Mouse (Mus musculus): ENCODE data around the gene Cdk12. TPM values are rescaled to one million over a fixed set of nuclear protein-coding genes. Genes with fewer than 3 reads are reported as not detected.

Gene Cdk12
- polyA plus RNA-seq, 1 experiment from 2014 or later, result 5.8 TPM

DNA sequence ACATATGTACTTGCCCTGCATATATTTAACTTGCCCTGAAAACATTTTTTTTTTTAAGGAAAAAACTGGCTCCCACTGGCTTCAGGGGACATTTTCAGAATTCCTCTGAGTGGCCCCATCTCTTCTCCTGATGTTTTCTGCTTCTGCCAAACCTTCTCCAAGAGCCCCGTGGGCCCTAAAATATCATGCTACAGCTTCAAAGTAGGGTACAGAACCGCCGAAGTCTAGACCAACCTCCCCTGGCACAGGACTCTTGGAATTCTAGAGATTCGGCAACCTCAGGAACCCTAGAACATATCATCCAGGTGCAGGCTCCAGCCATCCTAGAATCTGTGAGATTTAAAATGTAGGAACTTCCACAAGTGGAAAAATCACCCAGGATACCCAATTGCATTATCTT is 116.7 kb downstream of the Cdk12 start:
- Histone ChIP-seq H3K9ac (no peak overlapping the region), H3K4me2 (no peak overlapping the region), H3K27me3 (replicated peaks) (peaks cover 100% of the 10 kb centered on the region), H3K9me3 (no peaks in the 10 kb centered on the region), H3K36me3 (no peaks in the 10 kb centered on the region), H3K4me1 (no peaks in the 10 kb centered on the region), H3K27ac (replicated peaks) (no peak overlapping the region), H3K4me3 (no peak overlapping the region)
- 14% methylated on average over 4 of the region's 4 CpGs for WGBS
- no peak for ATAC-seq (ENCODE audit: extremely low read depth, insufficient number of reproducible peaks, low FRiP score, low TSS enrichment)

DNA sequence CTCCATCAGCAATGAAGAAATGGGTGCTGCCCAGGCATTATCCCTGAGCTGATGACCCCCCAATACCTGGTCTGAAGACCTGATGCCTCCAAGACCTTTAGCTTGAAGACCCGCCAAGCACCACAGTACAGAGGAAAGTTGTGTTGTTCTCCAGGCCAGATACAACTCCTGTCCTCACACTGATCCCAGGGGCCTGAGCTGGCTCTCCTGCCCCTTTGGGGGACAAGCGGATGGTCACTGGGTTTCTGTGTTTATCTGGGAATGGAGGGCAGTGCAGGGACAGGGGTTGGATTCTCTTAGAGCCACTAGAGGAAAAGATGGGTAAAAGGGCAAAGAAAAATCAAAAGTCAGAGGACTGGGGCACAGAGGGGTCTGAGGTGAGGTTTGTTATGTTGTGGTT is 117.1 kb downstream of the Cdk12 start:
- H3K36me3 ChIP-seq, result no peaks in the 10 kb centered on the region
- no peak for ATAC-seq (ENCODE audit: extremely low read depth, insufficient number of reproducible peaks, low FRiP score, low TSS enrichment)
- H3K27me3 ChIP-seq (replicated peaks), result peaks cover 100% of the 10 kb centered on the region
- WGBS, result 5% methylated on average over 2 of the region's 2 CpGs
- no peak overlapping the region for H3K4me2 ChIP-seq
- H3K27ac ChIP-seq (replicated peaks), result no peak overlapping the region
- H3K9ac ChIP-seq, result no peak overlapping the region
- no peaks in the 10 kb centered on the region for H3K9me3 ChIP-seq
- H3K4me1 ChIP-seq, result no peaks in the 10 kb centered on the region
- no peak overlapping the region for H3K4me3 ChIP-seq

DNA sequence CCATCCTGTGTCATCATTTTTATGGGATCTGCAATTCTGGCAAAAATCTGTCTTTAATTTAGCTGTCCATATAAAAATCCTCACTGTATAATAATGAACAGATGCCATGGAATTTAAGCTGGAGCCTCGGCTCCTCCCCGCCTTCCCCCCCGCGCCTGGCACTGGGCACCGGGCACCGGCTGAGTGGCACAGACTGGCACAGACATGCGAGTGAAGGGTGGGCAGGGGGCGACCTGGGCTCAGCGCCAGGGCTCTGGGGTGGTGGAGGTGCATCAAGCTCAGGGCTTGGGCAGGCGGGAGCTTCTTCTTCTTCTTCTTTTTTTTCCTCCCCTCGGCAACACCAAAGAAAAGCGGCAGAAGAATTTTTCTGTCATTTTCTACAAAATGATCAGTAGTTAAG is 117.5 kb downstream of the Cdk12 start:
- 10% methylated on average over 12 of the region's 12 CpGs for WGBS
- Histone ChIP-seq H3K4me1 (no peaks in the 10 kb centered on the region), H3K4me3 (no peak overlapping the region), H3K9me3 (no peaks in the 10 kb centered on the region), H3K27me3 (replicated peaks) (peaks cover 100% of the 10 kb centered on the region), H3K9ac (no peak overlapping the region), H3K27ac (replicated peaks) (no peak overlapping the region), H3K36me3 (no peaks in the 10 kb centered on the region), H3K4me2 (no peak overlapping the region)
- no peak for ATAC-seq (ENCODE audit: extremely low read depth, insufficient number of reproducible peaks, low FRiP score, low TSS enrichment)

DNA sequence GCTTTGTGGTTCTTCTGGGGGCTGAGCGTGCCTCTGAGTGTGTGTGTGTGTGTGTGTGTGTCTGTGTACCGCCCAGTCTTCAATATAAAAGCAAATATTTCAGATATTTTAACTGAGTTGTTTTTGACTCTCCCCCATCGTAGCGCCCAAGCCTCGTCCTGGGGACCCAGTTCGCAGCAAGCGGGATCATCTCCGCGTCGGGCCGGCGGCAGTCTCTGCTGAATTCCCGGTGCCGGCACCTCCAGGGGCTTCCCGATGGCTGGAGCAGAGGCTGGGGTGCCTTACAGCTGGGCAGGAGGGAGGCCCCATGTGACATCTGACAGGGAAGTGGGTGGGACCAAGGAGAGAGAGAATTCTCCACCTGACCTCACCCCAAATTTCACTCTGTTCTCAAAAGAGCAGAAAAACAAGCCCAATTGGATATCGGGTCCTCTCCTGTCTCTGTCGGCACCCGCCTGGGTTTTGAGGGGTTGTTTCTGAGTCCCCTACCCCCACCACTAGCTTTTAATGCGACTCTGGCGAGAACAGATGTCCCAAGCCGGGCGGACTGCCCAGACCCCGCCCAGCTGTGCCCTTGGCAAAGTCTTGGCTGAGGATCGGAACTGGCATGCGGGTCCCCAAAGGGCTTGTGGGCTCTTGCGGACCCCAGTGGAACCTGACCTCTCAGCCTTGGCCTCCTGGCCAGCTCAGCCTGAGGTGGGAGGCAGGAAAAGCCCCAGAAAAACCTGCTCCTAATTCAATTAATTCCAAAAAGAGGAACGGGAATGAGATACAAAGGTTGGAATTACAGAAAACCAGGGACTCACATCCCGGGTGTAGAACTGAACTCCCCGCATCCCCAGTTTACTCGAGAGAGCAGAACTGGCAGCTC is 118.2 kb downstream of the Cdk12 start:
- Histone ChIP-seq H3K27me3 (replicated peaks) (peaks cover 100% of the 10 kb centered on the region), H3K4me3 (no peak overlapping the region), H3K36me3 (no peaks in the 10 kb centered on the region), H3K27ac (replicated peaks) (no peak overlapping the region), H3K4me2 (no peak overlapping the region), H3K9ac (no peak overlapping the region), H3K4me1 (no peaks in the 10 kb centered on the region), H3K9me3 (no peaks in the 10 kb centered on the region)
- WGBS, result 1% methylated on average over 30 of the region's 30 CpGs
- ATAC-seq (ENCODE audit: extremely low read depth, insufficient number of reproducible peaks, low FRiP score, low TSS enrichment), result no peak

DNA sequence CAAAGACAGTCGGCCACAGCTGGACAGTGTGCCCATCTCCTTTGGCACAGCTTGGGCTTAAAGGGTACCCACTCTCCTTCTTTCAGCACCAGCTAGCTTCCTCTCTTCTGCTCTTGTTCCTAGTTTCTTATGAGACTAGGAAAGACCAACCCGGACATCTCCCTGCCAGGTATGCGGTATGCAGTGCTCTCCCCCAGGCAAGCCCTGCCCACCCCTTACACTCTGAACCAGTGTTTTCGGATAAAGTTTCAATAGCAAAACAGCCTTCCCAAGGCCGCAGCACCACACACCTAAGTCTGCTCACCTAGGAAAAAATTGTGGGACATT is 118.8 kb downstream of the Cdk12 start:
- 14% methylated on average over 5 of the region's 5 CpGs for WGBS
- no peak overlapping the region for H3K4me2 ChIP-seq

DNA sequence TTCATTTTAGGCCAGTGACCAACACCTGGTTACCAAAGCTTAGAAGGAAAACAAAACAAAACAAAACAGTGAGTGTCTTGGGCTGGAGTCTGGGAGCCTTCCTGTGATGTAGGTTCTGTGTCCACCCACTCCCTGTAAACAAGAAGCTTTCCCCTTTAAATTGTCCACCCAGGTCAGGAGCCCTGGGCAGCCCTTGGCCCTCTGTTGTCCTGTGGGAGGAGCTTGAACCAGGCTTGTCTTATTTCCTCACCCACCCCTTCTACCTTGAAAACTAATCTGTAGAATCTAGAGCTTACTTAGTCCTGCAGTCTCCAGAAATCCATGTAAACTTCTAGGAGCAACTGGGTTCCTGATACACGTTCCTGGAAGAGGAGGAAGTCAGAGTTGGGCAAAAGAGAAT is 119.3 kb downstream of the Cdk12 start:
- Histone ChIP-seq H3K9ac (no peak overlapping the region), H3K36me3 (no peaks in the 10 kb centered on the region), H3K27ac (replicated peaks) (no peak overlapping the region), H3K4me1 (peaks cover 4% of the 10 kb centered on the region), H3K4me2 (no peak overlapping the region), H3K27me3 (replicated peaks) (peaks cover 100% of the 10 kb centered on the region), H3K4me3 (no peak overlapping the region), H3K9me3 (no peaks in the 10 kb centered on the region)
- 15% methylated on average over 1 of the region's 1 CpGs for WGBS
- no peak for ATAC-seq (ENCODE audit: extremely low read depth, insufficient number of reproducible peaks, low FRiP score, low TSS enrichment)

More for the DNA sequence above, 118.8 kb downstream of the Cdk12 start:
- Histone ChIP-seq H3K4me3 (no peak overlapping the region), H3K4me1 (no peaks in the 10 kb centered on the region), H3K27ac (replicated peaks) (no peak overlapping the region), H3K9ac (no peak overlapping the region), H3K9me3 (no peaks in the 10 kb centered on the region), H3K36me3 (no peaks in the 10 kb centered on the region), H3K27me3 (replicated peaks) (peaks cover 100% of the 10 kb centered on the region)
- ATAC-seq (ENCODE audit: extremely low read depth, insufficient number of reproducible peaks, low FRiP score, low TSS enrichment), result no peak

DNA sequence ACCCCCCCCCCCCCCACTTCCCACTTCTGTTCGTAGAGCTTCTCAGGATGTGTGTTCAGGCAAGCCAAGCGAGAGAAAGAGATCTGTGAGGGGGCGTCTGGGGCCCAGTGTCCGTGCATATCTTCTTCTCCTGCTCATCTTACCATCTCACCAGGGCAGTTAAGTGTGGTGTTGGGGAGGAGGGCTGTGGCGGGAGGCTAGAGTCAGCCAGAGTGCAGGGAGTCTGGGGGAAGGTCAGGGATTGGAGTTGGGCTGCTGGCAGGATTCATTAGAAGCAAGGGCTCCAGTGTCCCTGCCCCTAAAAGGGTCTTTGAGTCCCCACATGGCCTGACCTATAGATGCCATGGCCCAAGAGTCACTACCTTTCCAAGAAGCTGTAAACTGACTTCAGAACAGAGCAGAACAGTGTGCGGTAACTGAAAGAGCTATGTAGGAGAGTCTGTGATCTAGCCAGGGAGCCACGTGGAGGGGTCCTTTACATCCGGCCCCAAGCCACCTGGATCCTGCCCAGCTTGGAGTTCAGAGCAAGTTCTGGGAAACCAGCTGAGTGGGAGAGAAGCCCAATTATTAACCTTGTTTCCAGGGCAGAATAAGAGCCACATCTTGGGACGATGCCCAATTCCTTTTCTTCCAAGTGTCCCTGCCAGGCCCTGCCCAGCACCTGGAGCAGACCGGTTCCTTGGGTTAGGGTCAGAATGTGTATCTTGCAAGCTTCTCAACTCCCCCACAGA is 120.4 kb downstream of the Cdk12 start:
- no peak overlapping the region for H3K27ac ChIP-seq (replicated peaks)
- no peaks in the 10 kb centered on the region for H3K9me3 ChIP-seq
- no peak overlapping the region for H3K4me3 ChIP-seq

DNA sequence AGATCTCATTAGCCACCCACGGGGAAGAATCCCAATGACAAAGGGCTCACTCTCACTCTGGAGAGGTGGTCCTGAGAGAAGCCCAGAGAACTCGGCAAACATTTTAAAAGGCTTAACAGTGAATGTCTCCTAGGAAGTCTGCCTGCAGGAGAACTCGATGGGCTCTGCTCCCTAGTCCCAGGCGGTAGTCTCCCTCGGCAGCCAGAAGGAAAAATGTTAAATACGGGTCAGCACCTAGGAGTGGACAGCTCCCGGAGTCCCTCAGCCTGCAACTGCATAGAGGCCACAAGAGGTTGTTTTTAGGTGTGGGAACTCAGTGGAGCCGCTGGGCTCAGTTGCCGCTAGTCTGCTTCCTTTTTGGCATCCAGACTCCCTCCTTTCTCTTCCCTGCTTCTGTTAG is 121.1 kb downstream of the Cdk12 start:
- no peak overlapping the region for H3K4me3 ChIP-seq
- H3K27me3 ChIP-seq (replicated peaks), result peaks cover 100% of the 10 kb centered on the region
- WGBS, result 2% methylated on average over 9 of the region's 9 CpGs
- no peak for ATAC-seq (ENCODE audit: extremely low read depth, insufficient number of reproducible peaks, low FRiP score, low TSS enrichment)
- H3K27ac ChIP-seq (replicated peaks), result no peak overlapping the region
- H3K4me2 ChIP-seq, result no peak overlapping the region
- H3K4me1 ChIP-seq, result peaks cover 21% of the 10 kb centered on the region
- H3K9me3 ChIP-seq, result no peaks in the 10 kb centered on the region
- no peaks in the 10 kb centered on the region for H3K36me3 ChIP-seq
- no peak overlapping the region for H3K9ac ChIP-seq

More for the DNA sequence above, 120.4 kb downstream of the Cdk12 start:
- 4% methylated on average over 10 of the region's 10 CpGs for WGBS
- Histone ChIP-seq H3K4me1 (peaks cover 16% of the 10 kb centered on the region), H3K36me3 (no peaks in the 10 kb centered on the region), H3K9ac (no peak overlapping the region), H3K27me3 (replicated peaks) (peaks cover 100% of the 10 kb centered on the region), H3K4me2 (no peak overlapping the region)
- ATAC-seq (ENCODE audit: extremely low read depth, insufficient number of reproducible peaks, low FRiP score, low TSS enrichment), result no peak

DNA sequence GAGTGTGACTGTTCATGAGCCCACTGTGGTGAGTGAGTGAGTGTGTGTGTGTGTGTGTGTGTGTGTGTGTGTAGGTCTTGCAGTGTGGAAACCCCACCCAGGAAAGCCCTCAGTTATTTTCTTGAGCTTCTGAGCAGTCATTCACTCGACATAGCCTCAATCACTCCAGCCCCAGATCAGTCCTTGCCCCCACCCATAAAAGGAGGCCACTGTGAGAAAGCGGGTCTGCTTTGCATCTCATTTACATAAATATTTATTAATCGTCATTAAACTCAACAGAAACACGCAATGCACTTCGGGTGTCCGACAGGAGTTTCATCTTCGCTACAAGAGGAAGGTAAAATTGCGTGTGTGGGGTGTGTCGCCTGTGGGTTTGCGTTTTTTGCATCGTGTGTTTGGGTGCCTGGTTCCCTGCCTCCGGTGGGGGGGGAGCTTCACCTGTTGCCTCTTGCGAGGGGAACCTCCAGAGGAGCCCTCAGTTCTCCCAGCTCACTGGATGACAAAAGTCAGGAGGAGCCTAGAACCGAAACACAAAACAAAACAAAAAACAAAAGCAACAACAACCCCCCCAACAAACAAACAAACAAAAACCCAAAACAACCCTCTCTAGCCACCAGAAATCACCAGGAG is 122.4 kb downstream of the Cdk12 start:
- ATAC-seq (ENCODE audit: extremely low read depth, insufficient number of reproducible peaks, low FRiP score, low TSS enrichment), result no peak
- Histone ChIP-seq H3K4me2 (no peak overlapping the region), H3K36me3 (no peaks in the 10 kb centered on the region), H3K27me3 (replicated peaks) (peaks cover 100% of the 10 kb centered on the region), H3K9ac (no peak overlapping the region), H3K9me3 (no peaks in the 10 kb centered on the region), H3K4me1 (peaks cover 21% of the 10 kb centered on the region), H3K27ac (replicated peaks) (no peak overlapping the region), H3K4me3 (no peak overlapping the region)
- WGBS, result 10% methylated on average over 14 of the region's 14 CpGs

DNA sequence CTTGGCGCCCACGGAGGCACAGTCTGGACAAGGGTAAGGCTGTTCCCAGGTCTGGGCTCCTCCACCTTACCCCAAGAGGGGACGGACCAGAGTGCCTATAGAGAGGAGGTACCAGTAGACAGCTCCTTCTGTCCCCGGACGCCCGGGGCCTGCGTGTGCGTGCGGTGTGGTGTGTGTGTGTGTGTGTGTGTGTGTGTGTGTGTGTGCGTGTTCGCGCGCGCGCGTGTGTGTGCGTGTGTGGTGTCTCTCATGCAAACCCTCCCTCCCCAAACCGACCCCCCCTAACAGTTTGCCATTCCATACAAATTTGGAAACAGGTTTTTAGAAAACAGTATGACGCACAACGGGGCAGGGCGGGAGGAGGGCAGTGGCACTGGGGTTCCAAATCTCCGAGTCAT is 123.0 kb downstream of the Cdk12 start:
- Histone ChIP-seq H3K36me3 (no peaks in the 10 kb centered on the region), H3K27ac (replicated peaks) (no peak overlapping the region), H3K4me3 (no peak overlapping the region), H3K9me3 (no peaks in the 10 kb centered on the region), H3K9ac (no peak overlapping the region), H3K27me3 (replicated peaks) (peaks cover 100% of the 10 kb centered on the region), H3K4me1 (peaks cover 21% of the 10 kb centered on the region), H3K4me2 (no peak overlapping the region)
- ATAC-seq (ENCODE audit: extremely low read depth, insufficient number of reproducible peaks, low FRiP score, low TSS enrichment), result no peak
- 2% methylated on average over 22 of the region's 22 CpGs for WGBS

DNA sequence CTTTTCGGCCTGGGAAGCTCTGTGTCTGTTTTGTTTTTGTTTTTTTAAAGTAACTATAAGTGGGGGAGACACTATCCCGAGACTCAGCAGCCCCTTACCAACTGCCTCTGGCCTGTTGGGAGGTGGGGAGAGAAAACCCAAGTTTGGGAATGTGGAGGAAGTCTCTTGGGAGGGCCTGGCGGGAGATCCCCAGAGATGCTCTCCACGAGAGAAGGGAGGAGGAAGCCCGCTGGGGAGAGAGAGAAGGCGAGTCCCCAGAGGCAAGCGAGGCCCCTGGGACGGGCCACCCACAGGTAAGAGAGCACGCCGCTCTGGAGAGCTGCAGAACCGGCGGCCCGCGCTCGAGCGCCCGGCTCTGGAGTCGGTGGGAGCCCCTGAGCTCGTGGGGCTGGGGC is 123.9 kb downstream of the Cdk12 start:
- H3K9ac ChIP-seq, result no peak overlapping the region
- H3K27ac ChIP-seq (replicated peaks), result no peak overlapping the region
- H3K9me3 ChIP-seq, result no peaks in the 10 kb centered on the region
- no peak for ATAC-seq (ENCODE audit: extremely low read depth, insufficient number of reproducible peaks, low FRiP score, low TSS enrichment)
- WGBS, result under 1% methylated on average over 19 of the region's 19 CpGs
- peaks cover 21% of the 10 kb centered on the region for H3K4me1 ChIP-seq
- H3K4me2 ChIP-seq, result peak overlapping the region; percentile 64
- H3K4me3 ChIP-seq, result peak overlapping the region; percentile 44
- peaks cover 100% of the 10 kb centered on the region for H3K27me3 ChIP-seq (replicated peaks)
- H3K36me3 ChIP-seq, result no peaks in the 10 kb centered on the region

Measured in heart, embryonic 13.5 days (tissue).